Mouse (Mus musculus) regulatory T cell (primary cell): ENCODE measurements around the gene Ctsa.

Source experiments
- in situ Hi-C: fragments of 300-600 bp; cut with MboI, MseI; formaldehyde crosslinking; loops from one replicate; pipeline ENCODE4 v1.15.1; 2025; ENCODE audit warnings: high pct_unique_total_duplicates

Gene Ctsa

GRCm38 (mm10) chr2:164877376-164878215 lies 44.9 kb downstream of the Ctsa start:
- in situ Hi-C loops, result loop anchor here (25.0 kb wide), 1 partner anchor 1815 kb away; the partner anchor contains the start of gene Mybl2

- in situ Hi-C loops, result loop anchor here (25.0 kb wide), 1 partner anchor 1816 kb away; the partner anchor contains the start of gene Mybl2
Measured at GRCm38 (mm10) chr2:164878509-164879227, 46.0 kb downstream of the Ctsa start.

- in situ Hi-C loops, result loop anchor here (25.0 kb wide), 1 partner anchor 1817 kb away; the partner anchor contains the start of gene Mybl2
Measured at GRCm38 (mm10) chr2:164879228-164879567, 46.5 kb downstream of the Ctsa start, which contains the start of gene Pcif1. Pcif1 (plus strand) TSS chr2:164879304.

- in situ Hi-C loops, result loop anchor here (25.0 kb wide), 1 partner anchor 1817 kb away; the partner anchor contains the start of gene Mybl2
Measured at GRCm38 (mm10) chr2:164879568-164880277, 47.0 kb downstream of the Ctsa start.

GRCm38 (mm10) chr2:164882619-164883018 lies 49.9 kb downstream of the Ctsa start:
- in situ Hi-C loops, result loop anchor here (25.0 kb wide), 1 partner anchor 1820 kb away; the partner anchor contains the start of gene Mybl2

GRCm38 (mm10) chr2:164885788-164886187 lies 53.1 kb downstream of the Ctsa start:
- in situ Hi-C loops, result loop anchor here (25.0 kb wide), 1 partner anchor 1823 kb away; the partner anchor contains the start of gene Mybl2

- in situ Hi-C loops, result loop anchor here (25.0 kb wide), 1 partner anchor 1824 kb away; the partner anchor contains the start of gene Mybl2
Measured at GRCm38 (mm10) chr2:164886617-164887016, 53.9 kb downstream of the Ctsa start.

GRCm38 (mm10) chr2:164888996-164889395 lies 56.3 kb downstream of the Ctsa start:
- in situ Hi-C loops, result loop anchor here (25.0 kb wide), 1 partner anchor 1827 kb away; the partner anchor contains the start of gene Mybl2

GRCm38 (mm10) chr2:164889960-164890359 lies 57.3 kb downstream of the Ctsa start:
- in situ Hi-C loops, result loop anchor here (25.0 kb wide), 1 partner anchor 1828 kb away; the partner anchor contains the start of gene Mybl2
